Mouse (Mus musculus): ENCODE measurements around the gene Ap1s3.

- TF ChIP-seq CTCF (IDR thresholded peaks at IDR 0.05) (no peak), EP300 (IDR thresholded peaks at IDR 0.05; ENCODE audit: insufficient read depth, low read depth, low read length) (no peak)
These were observed 6.9 kb downstream of the Ap1s3 start for GRCm38 (mm10) chr1:79664911-79665310.
